Mouse (Mus musculus): Measurements from ENCODE around the gene A630001G21Rik.

DNA sequence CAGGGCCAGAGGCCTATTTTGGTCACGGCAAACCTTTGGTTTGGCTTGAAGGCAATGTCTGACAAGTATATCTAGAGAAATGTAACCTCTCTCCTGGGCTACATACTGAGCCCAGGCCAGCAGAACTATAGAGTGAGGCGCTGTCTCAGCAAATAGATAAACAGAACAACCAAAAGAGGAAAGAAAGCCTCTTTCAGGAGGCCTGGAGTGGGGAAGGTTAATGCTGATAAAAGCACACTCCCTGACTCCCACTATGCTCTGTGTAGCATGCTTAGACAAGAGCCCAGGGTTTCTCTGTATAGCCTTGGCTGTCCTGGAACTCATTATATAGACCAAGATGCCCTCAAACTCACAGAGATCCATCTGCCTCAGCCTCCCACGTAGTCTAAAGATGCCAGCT lies 85.2 kb downstream of the A630001G21Rik start:
- TF ChIP-seq POLR2A (IDR thresholded peaks at IDR 0.05; ENCODE audit: low read depth, low read length) (no peak), CTCF (IDR thresholded peaks at IDR 0.05; ENCODE audit: extremely low read depth, insufficient read depth, insufficient read length, insufficient replicate concordance) (no peak)

All from spleen, adult 2 months (tissue).